Mouse (Mus musculus) neural tube, embryonic 13.5 days (tissue): Measurements from ENCODE around the gene Mc3r. TPM values are rescaled to one million over a fixed set of nuclear protein-coding genes. Genes with fewer than 3 reads are reported as not detected.

Experiments
- ATAC-seq: fragments of 200-750 bp; cut with Nextera tagmentation; 2 replicates; pipeline ENCODE4 v1.8.0; 2017; ENCODE audit warnings: low read depth, mild to moderate bottlenecking, moderate TSS enrichment, moderate library complexity
- H3K27ac ChIP-seq: fragments of 300-500 bp; sonication (generic); replicated peaks from 2 replicates; pipeline ENCODE4 v1.5.1; 2015; ENCODE audit warnings: moderate library complexity, mild to moderate bottlenecking, inconsistent platforms
- H3K27me3 ChIP-seq: fragments of 300-500 bp; sonication (generic); 2 replicates; pipeline ENCODE4 v1.6.1; 2015; ENCODE audit warnings: mild to moderate bottlenecking, inconsistent platforms
- H3K36me3 ChIP-seq: fragments of 300-500 bp; sonication (generic); 2 replicates; pipeline ENCODE4 v1.6.1; 2015; ENCODE audit warnings: mild to moderate bottlenecking, inconsistent platforms
- H3K4me1 ChIP-seq: fragments of 300-500 bp; sonication (generic); replicated peaks from 2 replicates; pipeline ENCODE4 v1.6.1; 2015; ENCODE audit warnings: inconsistent platforms
- H3K4me2 ChIP-seq: fragments of 300-500 bp; sonication (generic); 2 replicates; pipeline ENCODE4 v1.6.1; 2015; ENCODE audit warnings: inconsistent platforms, mild to moderate bottlenecking, moderate library complexity
- H3K4me3 ChIP-seq: fragments of 300-500 bp; sonication (generic); 2 replicates; pipeline ENCODE4 v1.5.1; 2015; ENCODE audit warnings: mild to moderate bottlenecking, inconsistent platforms
- H3K9ac ChIP-seq: fragments of 300-500 bp; sonication (generic); 2 replicates; pipeline ENCODE4 v1.6.1; 2015; ENCODE audit warnings: moderate library complexity, mild to moderate bottlenecking, inconsistent platforms
- H3K9me3 ChIP-seq: fragments of 300-500 bp; sonication (generic); 2 replicates; pipeline ENCODE4 v1.6.1; 2016; ENCODE audit warnings: inconsistent platforms
- WGBS: fragments of 180-500 bp; shearing (Covaris S2); methylation state at CpG from one replicate; pipeline ENCODE4 v1.1.7; 2015; 5-methylcytosine and 5-hydroxymethylcytosine counted together
- polyA plus RNA-seq: library from polyadenylated mRNA; unstranded; fragments of >200 nt; fragmentation: Nextera tagmentation; extraction: Ambion mirVana; gene quantifications from 2 replicates; pipeline ENCODE4 v1.2.1, GENCODE M21; 2015

The Mc3r gene
- 0.21 TPM in 1 of 2 replicates, not detected in the other for polyA plus RNA-seq

- H3K4me3 ChIP-seq, result no peak within 1 kb of the TSS; the same call in 1 of the 2 replicates
Observed at GRCm38 (mm10) chr2:172248106-172248764, at the start of gene Mc3r. Mc3r (plus strand) TSS chr2:172248492.

GRCm38 (mm10) chr2:172201998-172202780 lies 46.1 kb upstream of the Mc3r start:
- no peak overlapping the region for H3K27ac ChIP-seq
- H3K36me3 ChIP-seq, result no peaks in the 10 kb centered on the region
- H3K27me3 ChIP-seq, result no peaks in the 10 kb centered on the region
- ATAC-seq, result no peak
- no peaks in the 10 kb centered on the region for H3K9me3 ChIP-seq
- H3K4me1 ChIP-seq, result no peaks in the 10 kb centered on the region
- H3K9ac ChIP-seq, result no peak overlapping the region
- no peak overlapping the region for H3K4me2 ChIP-seq
- no peak overlapping the region for H3K4me3 ChIP-seq
- WGBS, result 85% methylated on average over 13 of the region's 13 CpGs

More at GRCm38 (mm10) chr2:172248106-172248764, at the start of gene Mc3r:
- no peaks in the 10 kb centered on the region for H3K9me3 ChIP-seq
- H3K36me3 ChIP-seq, result no peaks in the 10 kb centered on the region
- H3K27ac ChIP-seq, result no peak within 1 kb of the TSS
- H3K27me3 ChIP-seq, result peaks cover 27% of the 10 kb centered on the region
- H3K4me1 ChIP-seq, result peaks cover 6% of the 10 kb centered on the region; the same call in 1 of the 2 replicates
- WGBS, result 9% methylated on average over 22 of the region's 22 CpGs
- peak within 1 kb of the TSS; percentile 35 for H3K4me2 ChIP-seq
- H3K9ac ChIP-seq, result peak within 1 kb of the TSS; percentile 0; the same call in 1 of the 2 replicates
- peak; percentile 40; the same call in 1 of the 2 replicates for ATAC-seq

GRCm38 (mm10) chr2:172207003-172207402 lies 41.3 kb upstream of the Mc3r start:
- Histone ChIP-seq H3K4me1 (no peaks in the 10 kb centered on the region), H3K4me2 (no peak overlapping the region), H3K27ac (no peak overlapping the region), H3K36me3 (no peaks in the 10 kb centered on the region), H3K27me3 (no peaks in the 10 kb centered on the region), H3K9me3 (no peaks in the 10 kb centered on the region), H3K9ac (no peak overlapping the region), H3K4me3 (no peak overlapping the region)
- WGBS, result 17% methylated on average over 11 of the region's 11 CpGs
- 0 out of 2 replicates have a peak, but pooled peaks have one; percentile 27 for ATAC-seq

- WGBS, result 62% methylated on average over 8 of the region's 8 CpGs
- no peak for ATAC-seq
- H3K9ac ChIP-seq, result no peak overlapping the region
Observed at GRCm38 (mm10) chr2:172213480-172213879, 34.8 kb upstream of the Mc3r start.

GRCm38 (mm10) chr2:172214336-172214735 lies 34.0 kb upstream of the Mc3r start:
- 0 out of 2 replicates have a peak, but pooled peaks cover 4% of the 10 kb centered on the region for H3K27me3 ChIP-seq
- WGBS, result 92% methylated on average over 5 of the region's 5 CpGs
- H3K4me2 ChIP-seq, result no peak overlapping the region
- no peak for ATAC-seq
- H3K36me3 ChIP-seq, result no peaks in the 10 kb centered on the region
- no peak overlapping the region for H3K27ac ChIP-seq
- H3K4me3 ChIP-seq, result no peak overlapping the region
- no peaks in the 10 kb centered on the region for H3K9me3 ChIP-seq
- no peak overlapping the region for H3K9ac ChIP-seq
- 0 out of 2 replicates have a peak, but pooled peaks cover 3% of the 10 kb centered on the region for H3K4me1 ChIP-seq

More at GRCm38 (mm10) chr2:172213480-172213879, 34.8 kb upstream of the Mc3r start:
- Histone ChIP-seq H3K9me3 (no peaks in the 10 kb centered on the region), H3K4me2 (no peak overlapping the region), H3K36me3 (no peaks in the 10 kb centered on the region), H3K4me1 (0 out of 2 replicates have a peak, but pooled peaks cover 3% of the 10 kb centered on the region), H3K4me3 (no peak overlapping the region), H3K27ac (no peak overlapping the region), H3K27me3 (no peaks in the 10 kb centered on the region)

GRCm38 (mm10) chr2:172215508-172216162 lies 32.7 kb upstream of the Mc3r start:
- Histone ChIP-seq H3K9me3 (no peaks in the 10 kb centered on the region), H3K4me3 (no peak overlapping the region), H3K9ac (no peak overlapping the region), H3K27ac (no peak overlapping the region), H3K4me2 (no peak overlapping the region), H3K4me1 (0 out of 2 replicates have a peak, but pooled peaks cover 3% of the 10 kb centered on the region), H3K27me3 (0 out of 2 replicates have a peak, but pooled peaks cover 6% of the 10 kb centered on the region), H3K36me3 (no peaks in the 10 kb centered on the region)
- 46% methylated on average over 11 of the region's 11 CpGs for WGBS
- no peak for ATAC-seq

GRCm38 (mm10) chr2:172216163-172216915 lies 32.0 kb upstream of the Mc3r start:
- ATAC-seq, result no peak
- no peak overlapping the region for H3K4me2 ChIP-seq
- H3K9me3 ChIP-seq, result no peaks in the 10 kb centered on the region
- H3K4me3 ChIP-seq, result no peak overlapping the region
- H3K36me3 ChIP-seq, result no peaks in the 10 kb centered on the region
- WGBS, result 66% methylated on average over 17 of the region's 17 CpGs
- H3K4me1 ChIP-seq, result 0 out of 2 replicates have a peak, but pooled peaks cover 3% of the 10 kb centered on the region
- 0 out of 2 replicates have a peak overlapping the region, but pooled peaks have one; percentile 26 for H3K9ac ChIP-seq
- no peak overlapping the region for H3K27ac ChIP-seq
- H3K27me3 ChIP-seq, result 0 out of 2 replicates have a peak, but pooled peaks cover 6% of the 10 kb centered on the region

GRCm38 (mm10) chr2:172217886-172218285 lies 30.4 kb upstream of the Mc3r start:
- ATAC-seq, result no peak
- Histone ChIP-seq H3K27me3 (peaks cover 14% of the 10 kb centered on the region; the same call in 1 of the 2 replicates), H3K36me3 (no peaks in the 10 kb centered on the region), H3K27ac (no peak overlapping the region), H3K4me1 (peaks cover 9% of the 10 kb centered on the region; the same call in 1 of the 2 replicates), H3K4me2 (no peak overlapping the region), H3K9me3 (no peaks in the 10 kb centered on the region), H3K4me3 (no peak overlapping the region), H3K9ac (no peak overlapping the region)
- 61% methylated on average over 7 of the region's 8 CpGs for WGBS

GRCm38 (mm10) chr2:172219186-172219585 lies 29.1 kb upstream of the Mc3r start:
- no peak overlapping the region for H3K4me2 ChIP-seq
- H3K9me3 ChIP-seq, result no peaks in the 10 kb centered on the region
- no peaks in the 10 kb centered on the region for H3K36me3 ChIP-seq
- H3K27me3 ChIP-seq, result peaks cover 20% of the 10 kb centered on the region; the same call in 1 of the 2 replicates
- ATAC-seq, result no peak
- 56% methylated on average over 5 of the region's 5 CpGs for WGBS
- H3K4me1 ChIP-seq, result peaks cover 9% of the 10 kb centered on the region; the same call in 1 of the 2 replicates
- no peak overlapping the region for H3K9ac ChIP-seq
- H3K4me3 ChIP-seq, result no peak overlapping the region
- no peak overlapping the region for H3K27ac ChIP-seq

- Histone ChIP-seq H3K9me3 (no peaks in the 10 kb centered on the region), H3K36me3 (no peaks in the 10 kb centered on the region), H3K9ac (no peak overlapping the region), H3K4me2 (no peak overlapping the region), H3K4me3 (no peak overlapping the region), H3K27ac (no peak overlapping the region), H3K27me3 (peaks cover 24% of the 10 kb centered on the region; the same call in 1 of the 2 replicates), H3K4me1 (peaks cover 5% of the 10 kb centered on the region; the same call in 1 of the 2 replicates)
- WGBS, result 7% methylated on average over 16 of the region's 16 CpGs
- no peak for ATAC-seq
Observed at GRCm38 (mm10) chr2:172221656-172222393, 26.5 kb upstream of the Mc3r start.
